Mouse (Mus musculus) layer of hippocampus, adult 2 months (tissue): Measurements from ENCODE around the gene Plcxd2. TPM values are rescaled to one million over a fixed set of nuclear protein-coding genes. Genes with fewer than 3 reads are reported as not detected.
A peak's percentile ranks its signal among the peaks of the same experiment; 100 is the strongest.

Experiments
- DNase-seq, 2 experiments: peaks; one replicate each; pipeline ENCODE4 v3.0.0; 2022; ENCODE audit warnings: low spot score in 2 of 2
- H3K27ac ChIP-seq: fragments of 200-600 bp; 2 replicates; pipeline ENCODE4 v1.8.1; 2022
- H3K4me3 ChIP-seq: fragments of 200-600 bp; 2 replicates; pipeline ENCODE4 v1.8.1; 2022; ENCODE audit warnings: mild to moderate bottlenecking
- CTCF ChIP-seq: fragments of 200-600 bp; conservative IDR thresholded peaks from 2 replicates; pipeline ENCODE4 v1.8.1; 2022; ENCODE audit warnings: antibody characterized with exemption, mild to moderate bottlenecking, moderate library complexity
- long read RNA-seq, 2 experiments: library from polyadenylated mRNA; stranded (forward); transcript quantifications; one replicate each; pipeline ENCODE4 v2.0.0; 2021; ENCODE audit warnings: borderline mapping rate in 2 of 2
- total RNA-seq, 2 experiments: library from RNA; stranded (reverse); gene quantifications; 2 replicates each; pipeline ENCODE4 v1.2.3; 2021

Plcxd2 gene
- total RNA-seq, result 10 to 100 TPM; 17.5 to 17.9 TPM
- long read RNA-seq, experiment 1, full-length matches to known transcripts, result 2 of 5 reads
- long read RNA-seq, experiment 1, partial matches to known transcripts, result 0 of 5 reads
- long read RNA-seq, experiment 1, other reads (novel, unspliced or antisense), result 3 of 5 reads
- long read RNA-seq, experiment 2, full-length matches to known transcripts, result 10 of 12 reads
- long read RNA-seq, experiment 2, partial matches to known transcripts, result 0 of 12 reads
- long read RNA-seq, experiment 2, other reads (novel, unspliced or antisense), result 2 of 12 reads

- Histone ChIP-seq H3K27ac (peak within 1 kb of the TSS; percentile 83), H3K4me3 (peak within 1 kb of the TSS; percentile 90)
- peak; percentile 32 for TF ChIP-seq CTCF
- DNase-seq, result peak; percentile 91 to 94
These were observed at the start of gene Plcxd2 for GRCm38 (mm10) chr16:46010153-46010905. TSS of gene Plcxd2 (minus strand) at chr16:46010218.

GRCm38 (mm10) chr16:46046906-46047305, 36.9 kb upstream of the Plcxd2 start:
- no peak overlapping the region for H3K4me3 ChIP-seq
- H3K27ac ChIP-seq, result no peak overlapping the region
- TF ChIP-seq CTCF, result no peak
- DNase-seq, result no peak

GRCm38 (mm10) chr16:46036261-46036660, 26.2 kb upstream of the Plcxd2 start:
- TF ChIP-seq CTCF, result no peak
- Histone ChIP-seq H3K27ac (no peak overlapping the region), H3K4me3 (no peak overlapping the region)
- DNase-seq, result no peak

- Histone ChIP-seq H3K4me3 (no peak overlapping the region), H3K27ac (no peak overlapping the region)
- DNase-seq, result no peak
- no peak for TF ChIP-seq CTCF
These were observed 23.9 kb upstream of the Plcxd2 start for GRCm38 (mm10) chr16:46033896-46034295.

- Histone ChIP-seq H3K27ac (no peak overlapping the region), H3K4me3 (no peak overlapping the region)
- no peak for DNase-seq
- TF ChIP-seq CTCF, result no peak; the same call in 1 of the 2 replicates
These were observed 13.0 kb upstream of the Plcxd2 start for GRCm38 (mm10) chr16:46022958-46023491.

- peak; percentile 94 for TF ChIP-seq CTCF
- peak; percentile 54 to 57 for DNase-seq
- H3K4me3 ChIP-seq, result no peak overlapping the region
These were observed 12.3 kb upstream of the Plcxd2 start for GRCm38 (mm10) chr16:46022189-46022928.

GRCm38 (mm10) chr16:46021302-46021701, 11.3 kb upstream of the Plcxd2 start:
- no peak overlapping the region for H3K4me3 ChIP-seq
- TF ChIP-seq CTCF, result no peak
- no peak overlapping the region for H3K27ac ChIP-seq
- DNase-seq, result no peak

More at GRCm38 (mm10) chr16:46022189-46022928, 12.3 kb upstream of the Plcxd2 start:
- no peak overlapping the region for H3K27ac ChIP-seq

- TF ChIP-seq CTCF, result no peak
- H3K27ac ChIP-seq, result no peak overlapping the region
These were observed 10.4 kb upstream of the Plcxd2 start for GRCm38 (mm10) chr16:46020396-46020795.

GRCm38 (mm10) chr16:46019799-46020198, 9.8 kb upstream of the Plcxd2 start:
- no peak for TF ChIP-seq CTCF
- Histone ChIP-seq H3K27ac (no peak overlapping the region), H3K4me3 (no peak overlapping the region)
- DNase-seq, result no peak

More at GRCm38 (mm10) chr16:46020396-46020795, 10.4 kb upstream of the Plcxd2 start:
- no peak for DNase-seq
- no peak overlapping the region for H3K4me3 ChIP-seq

GRCm38 (mm10) chr16:46019359-46019758, 9.3 kb upstream of the Plcxd2 start:
- Histone ChIP-seq H3K4me3 (no peak overlapping the region), H3K27ac (no peak overlapping the region)
- no peak for TF ChIP-seq CTCF
- no peak for DNase-seq

- H3K27ac ChIP-seq, result no peak overlapping the region
- no peak for TF ChIP-seq CTCF
- no peak for DNase-seq
- H3K4me3 ChIP-seq, result no peak overlapping the region
These were observed 1.7 kb upstream of the Plcxd2 start for GRCm38 (mm10) chr16:46011696-46012095.

GRCm38 (mm10) chr16:46010906-46011220, 845 bp upstream of the Plcxd2 start:
- Histone ChIP-seq H3K27ac (peak overlapping the region; percentile 83), H3K4me3 (peak overlapping the region; percentile 90)
- DNase-seq, result no peak
- no peak for TF ChIP-seq CTCF

GRCm38 (mm10) chr16:46009717-46010116, 301 bp downstream of the Plcxd2 start:
- Histone ChIP-seq H3K27ac (no peak overlapping the region), H3K4me3 (peak overlapping the region; percentile 90)
- no peak for DNase-seq
- no peak for TF ChIP-seq CTCF
